Mouse (Mus musculus): Measurements from ENCODE around the gene Slc9a3r1.

The Slc9a3r1 gene

DNA sequence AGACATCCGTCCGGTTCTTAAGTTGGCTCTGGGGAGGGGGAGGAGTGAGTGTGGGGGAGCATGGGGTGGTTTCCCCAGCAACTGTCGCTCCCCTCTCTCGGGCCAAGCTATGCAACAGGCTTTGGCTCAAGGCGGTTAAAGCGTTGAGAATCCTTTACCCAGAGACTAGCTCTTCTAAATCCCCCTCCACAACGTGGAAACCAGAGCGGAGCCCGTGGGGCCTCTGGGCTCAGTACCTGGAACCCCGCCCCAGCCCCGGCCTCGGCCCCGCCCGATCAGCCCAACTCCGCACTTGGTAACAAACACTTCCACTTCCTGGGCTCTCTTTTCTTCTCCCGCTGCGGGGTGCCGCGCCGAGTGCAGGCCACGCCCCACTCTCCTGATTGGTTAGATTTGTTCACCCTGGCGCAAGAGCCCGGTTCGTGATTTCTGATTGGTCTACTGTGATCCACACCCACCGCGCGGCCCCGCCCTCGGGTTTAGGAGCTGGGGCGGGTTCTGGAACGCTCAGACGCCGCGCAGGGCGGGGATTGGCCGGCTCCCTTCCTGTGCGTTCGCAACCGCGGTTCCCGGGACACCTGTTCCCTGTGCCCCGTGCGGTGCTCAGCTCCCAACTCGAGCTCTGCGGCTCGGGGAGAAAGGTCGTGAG is at the start of gene Slc9a3r1:
Gene Slc9a3r1 (plus strand): TSS at position 510 of the 649 bp plus-strand sequence.
- peak; percentile 100 for DNase-seq (ENCODE audit: low read depth, low spot score)

DNA sequence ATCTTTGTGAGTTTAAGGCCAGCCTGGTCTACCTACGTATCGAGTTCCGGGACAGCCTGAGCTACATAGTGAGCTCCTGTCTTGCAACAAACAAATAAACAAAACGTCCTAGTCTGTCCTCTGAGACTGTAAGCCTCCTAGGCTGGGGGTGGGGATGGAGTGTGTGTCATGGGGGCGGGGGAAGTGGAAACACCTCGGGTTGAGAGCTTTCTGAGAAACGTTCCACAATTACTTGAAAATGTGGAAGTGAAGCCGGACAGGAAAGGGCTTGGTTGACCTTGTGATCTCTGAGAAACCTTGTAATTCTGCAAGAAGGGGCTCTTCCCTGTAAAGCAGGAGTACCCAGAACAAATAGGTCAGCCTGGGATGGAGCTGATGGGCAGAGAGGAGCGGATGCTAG is 43.7 kb upstream of the Slc9a3r1 start:
- DNase-seq (ENCODE audit: low read depth, low spot score), result no peak

DNA sequence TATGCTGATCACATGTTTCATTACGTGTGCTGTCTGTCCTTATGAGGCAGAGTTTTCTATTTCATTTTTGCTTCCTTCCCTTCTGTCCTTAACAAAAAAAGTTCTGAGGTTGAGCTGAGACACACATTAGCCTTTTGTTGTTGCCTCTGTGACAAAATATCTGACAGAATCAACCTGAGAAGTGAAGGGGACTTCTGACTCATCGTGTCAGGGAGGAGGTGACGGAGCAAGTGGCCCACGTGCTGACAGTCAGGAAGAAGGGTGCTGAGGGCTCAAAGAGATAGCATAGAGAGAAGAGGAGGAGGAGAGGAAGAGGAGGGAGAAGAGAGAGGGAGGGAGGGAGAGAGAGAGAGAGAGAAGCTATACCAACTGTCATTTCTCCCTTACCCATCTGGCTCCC is 34.7 kb upstream of the Slc9a3r1 start:
- no peak for DNase-seq (ENCODE audit: low read depth, low spot score)

DNA sequence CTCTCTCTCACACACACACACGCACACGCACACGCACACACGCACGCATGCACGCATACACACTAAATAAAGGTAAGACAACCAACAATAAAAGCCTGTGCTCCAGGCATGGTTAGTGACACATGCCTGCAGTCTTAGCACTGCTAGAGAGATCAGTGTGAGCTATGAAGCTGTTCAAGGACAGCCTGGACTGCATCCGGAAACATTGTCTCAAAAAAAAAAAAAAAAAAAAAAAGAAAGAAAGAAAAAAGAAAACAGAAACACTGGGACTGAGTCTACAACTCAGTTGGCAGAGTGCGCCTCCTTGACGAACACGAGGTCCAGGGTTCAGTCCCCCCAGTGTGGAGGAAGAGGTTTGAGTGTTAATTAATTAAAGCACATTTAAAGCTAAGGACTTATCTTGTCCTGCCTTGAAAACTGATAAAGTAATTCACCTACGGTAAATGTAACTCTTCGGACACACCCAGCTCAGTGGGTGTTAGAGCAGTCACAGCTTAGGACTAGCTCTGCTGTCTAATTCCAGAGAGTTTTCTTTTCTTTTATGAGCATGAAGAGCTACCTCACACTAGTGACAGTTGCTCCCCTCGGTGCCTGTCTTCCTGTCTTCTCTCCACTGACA is 33.5 kb upstream of the Slc9a3r1 start:
- no peak for DNase-seq (ENCODE audit: low read depth, low spot score)

DNA sequence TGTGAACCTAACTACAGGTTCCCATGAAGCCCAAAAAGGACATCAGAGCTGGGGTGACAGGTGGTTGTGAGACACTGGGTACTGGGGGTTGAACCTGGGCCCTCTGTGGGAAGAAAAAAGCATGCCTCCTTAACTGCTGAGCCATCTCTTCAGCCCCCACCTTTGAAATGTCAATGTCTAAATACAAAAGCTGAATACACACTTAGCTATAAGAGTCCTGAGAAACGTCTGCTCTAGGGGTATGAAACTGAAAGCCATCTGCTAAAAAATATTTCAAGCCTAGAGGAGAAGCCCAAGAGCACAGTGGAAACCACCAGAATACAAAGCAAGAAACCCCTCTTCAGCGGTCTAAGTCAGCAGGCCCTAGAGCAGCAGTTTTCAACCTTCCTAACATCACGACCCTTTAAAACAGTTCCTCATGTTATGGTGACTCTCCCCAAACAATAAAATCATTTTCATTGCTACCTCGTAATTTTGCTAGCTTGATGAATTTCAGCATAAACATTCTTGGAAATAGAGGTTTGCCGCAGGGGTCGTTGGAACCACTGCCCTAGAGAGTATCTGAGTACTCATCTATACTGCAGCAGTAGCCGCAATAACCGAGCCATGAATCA is 31.3 kb upstream of the Slc9a3r1 start:
- no peak for DNase-seq (ENCODE audit: low read depth, low spot score)

DNA sequence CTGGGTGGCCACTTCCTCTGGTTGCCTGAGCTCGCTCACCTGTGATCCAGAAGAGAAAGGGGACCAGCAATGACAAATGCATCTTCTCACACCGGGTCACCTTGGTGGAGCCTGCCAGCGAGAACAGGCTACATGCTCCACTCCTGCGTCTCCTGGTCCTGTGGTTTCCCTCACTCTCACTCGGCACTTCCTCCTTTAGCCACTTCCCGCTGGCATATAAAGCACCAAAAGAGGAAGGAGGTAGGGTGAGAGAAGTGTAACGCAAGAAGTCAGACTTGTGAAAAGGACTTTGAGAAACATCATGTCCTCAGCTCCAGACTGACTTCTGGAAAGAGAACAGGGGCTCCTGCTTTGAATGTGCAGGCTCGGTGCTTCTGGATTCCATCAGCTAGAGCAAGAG is 29.3 kb upstream of the Slc9a3r1 start, which contains the start of gene Cd300lf:
Gene Cd300lf (minus strand): TSS at position 193 of the 400 bp plus-strand sequence.
- no peak for DNase-seq (ENCODE audit: low read depth, low spot score)

DNA sequence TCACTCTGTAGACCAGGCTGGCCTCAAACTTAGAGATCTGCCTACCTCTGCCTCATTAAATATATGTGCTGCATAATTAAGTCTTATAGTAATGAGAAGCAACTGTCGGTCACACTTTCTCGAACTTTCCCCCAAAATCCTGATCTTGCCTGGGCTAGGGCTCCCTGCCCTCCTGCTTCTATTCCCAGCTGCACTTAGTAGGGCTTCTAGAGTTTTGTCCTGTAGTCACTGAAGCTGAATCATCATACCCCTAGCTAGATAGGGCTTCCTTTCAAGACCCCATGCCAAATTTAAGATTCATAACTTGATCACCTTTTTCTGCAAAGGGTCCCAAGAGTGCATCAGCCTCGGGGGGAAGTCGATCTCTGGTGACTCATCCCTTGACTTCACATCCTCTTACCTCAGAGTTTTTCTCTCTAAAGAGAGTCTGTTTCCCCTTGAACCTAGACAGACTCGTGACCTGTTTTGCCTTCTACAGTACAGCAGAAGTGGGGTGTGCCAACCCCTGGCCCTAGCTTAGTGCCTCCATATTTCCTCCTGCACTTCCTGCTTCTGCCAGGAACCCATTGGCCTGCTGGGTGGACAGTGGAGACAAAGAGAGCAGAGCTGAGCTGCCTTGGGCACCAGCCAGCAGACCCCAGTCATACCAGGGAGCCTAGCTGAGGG is 24.4 kb upstream of the Slc9a3r1 start:
- no peak for DNase-seq (ENCODE audit: low read depth, low spot score)

DNA sequence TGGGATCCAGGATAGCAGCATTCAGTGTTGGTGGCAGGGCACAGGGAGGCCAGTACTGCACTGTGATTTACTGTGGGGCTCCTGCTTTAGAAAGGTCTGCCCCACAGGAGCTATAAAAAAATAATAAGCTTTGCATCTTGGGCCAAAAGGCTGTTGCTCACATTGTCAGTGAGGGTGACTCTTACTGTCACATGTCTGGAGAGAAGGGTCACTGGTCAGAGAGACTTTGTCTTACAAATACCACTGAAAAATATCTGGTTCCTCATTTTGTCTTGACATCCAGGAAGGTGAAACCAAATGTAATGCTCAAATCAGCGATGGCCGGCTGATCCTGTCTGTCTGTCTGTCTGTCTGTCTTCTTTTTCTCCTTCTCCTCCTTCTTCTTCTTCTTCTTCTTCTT is 21.2 kb upstream of the Slc9a3r1 start:
- DNase-seq (ENCODE audit: low read depth, low spot score), result no peak

DNA sequence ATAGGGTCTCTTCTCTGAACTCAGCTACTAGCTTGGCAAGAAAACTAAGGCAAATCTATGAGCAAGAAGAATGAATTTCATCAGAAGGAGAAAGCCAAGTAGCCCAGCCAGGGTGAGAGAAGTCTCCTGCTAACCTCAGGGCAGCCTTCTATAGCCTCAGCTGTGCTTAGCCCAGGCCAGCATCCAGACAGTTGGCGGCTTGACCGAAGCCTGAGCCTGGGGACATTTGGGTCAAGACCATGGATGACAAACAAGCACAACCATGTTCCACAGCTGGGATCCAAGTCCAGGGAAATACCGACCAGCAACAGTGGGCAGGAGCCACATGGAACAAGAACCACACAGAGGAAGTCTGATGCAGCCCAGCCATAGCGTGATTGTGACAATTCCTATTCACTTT is 15.3 kb upstream of the Slc9a3r1 start:
- no peak for DNase-seq (ENCODE audit: low read depth, low spot score)

DNA sequence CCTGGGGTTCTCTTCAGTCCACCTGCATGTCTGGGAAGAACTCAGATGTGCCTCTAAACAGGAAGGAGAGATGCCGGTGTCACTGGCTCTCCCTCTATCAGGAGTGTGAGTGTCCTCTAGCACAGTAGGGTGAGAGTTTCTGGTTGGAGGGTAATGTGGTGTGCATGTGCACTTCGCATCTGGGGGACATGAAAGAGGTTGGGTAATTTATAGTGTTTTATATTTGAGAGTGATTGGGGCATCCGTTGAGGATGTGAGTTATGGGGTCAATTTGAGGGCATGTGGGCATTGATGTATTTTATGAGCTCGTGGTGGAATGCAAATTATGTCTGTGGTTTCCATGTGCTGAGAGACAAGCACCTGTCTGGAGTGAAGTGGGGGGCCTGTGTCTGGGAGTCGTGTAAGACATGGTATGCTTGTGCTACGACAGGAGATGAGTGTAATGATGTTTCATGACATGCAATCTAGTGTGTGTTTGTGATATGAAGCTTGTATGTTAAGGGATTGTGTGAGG is 12.3 kb upstream of the Slc9a3r1 start:
- no peak for DNase-seq (ENCODE audit: low read depth, low spot score)

DNA sequence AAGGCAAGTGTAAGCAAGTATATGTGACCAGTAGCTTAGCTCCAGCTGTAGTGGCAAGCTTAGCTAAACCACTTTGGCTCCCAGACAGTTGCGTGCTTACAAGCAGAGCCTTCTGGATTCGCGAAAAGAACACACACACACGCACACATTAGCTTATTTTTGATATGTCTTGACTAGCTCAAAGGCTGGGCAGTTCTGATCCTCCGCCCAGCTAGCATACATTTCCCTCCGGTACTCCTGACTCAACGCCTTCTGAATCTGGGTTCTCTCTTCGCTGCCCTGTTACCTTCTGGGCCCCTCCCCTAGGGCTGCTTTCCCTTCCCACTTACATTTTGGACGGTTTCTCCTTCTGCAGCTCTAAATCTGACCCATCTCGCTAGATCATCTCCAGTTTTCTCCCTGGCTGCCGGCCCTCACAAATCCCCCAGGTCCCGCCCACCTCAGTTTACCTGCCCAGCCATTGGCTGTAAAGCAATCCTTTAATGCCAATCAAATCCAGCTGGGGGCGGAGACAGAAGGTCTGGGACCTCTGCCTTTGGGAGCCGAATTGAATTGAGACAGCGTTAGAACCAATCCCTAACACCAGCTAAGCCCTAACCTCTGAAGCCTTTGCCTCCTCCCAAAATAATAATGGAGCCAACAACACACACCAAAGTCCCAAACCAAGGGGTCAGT is 11.2 kb upstream of the Slc9a3r1 start:
- peak; percentile 71 for DNase-seq (ENCODE audit: low read depth, low spot score)

DNA sequence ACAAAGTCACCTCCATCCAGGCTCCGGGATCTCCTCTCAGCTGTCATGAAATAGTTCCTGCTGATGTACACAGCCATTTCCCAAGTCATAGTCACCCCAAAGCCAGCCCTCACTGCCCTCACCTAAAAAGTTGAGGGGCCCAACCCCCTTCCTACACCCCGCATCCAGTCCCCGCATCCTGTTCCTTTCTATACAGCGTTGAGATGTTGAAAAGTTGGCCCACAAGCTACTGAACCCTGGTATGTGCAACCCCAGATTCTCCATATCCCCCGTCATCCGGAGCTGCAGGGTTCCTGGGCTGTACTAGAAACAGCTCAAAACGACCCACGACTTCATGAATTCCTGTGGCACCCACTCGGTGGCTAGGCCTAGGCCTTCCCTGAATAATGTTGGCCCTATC is 10.1 kb upstream of the Slc9a3r1 start:
- no peak for DNase-seq (ENCODE audit: low read depth, low spot score)

DNA sequence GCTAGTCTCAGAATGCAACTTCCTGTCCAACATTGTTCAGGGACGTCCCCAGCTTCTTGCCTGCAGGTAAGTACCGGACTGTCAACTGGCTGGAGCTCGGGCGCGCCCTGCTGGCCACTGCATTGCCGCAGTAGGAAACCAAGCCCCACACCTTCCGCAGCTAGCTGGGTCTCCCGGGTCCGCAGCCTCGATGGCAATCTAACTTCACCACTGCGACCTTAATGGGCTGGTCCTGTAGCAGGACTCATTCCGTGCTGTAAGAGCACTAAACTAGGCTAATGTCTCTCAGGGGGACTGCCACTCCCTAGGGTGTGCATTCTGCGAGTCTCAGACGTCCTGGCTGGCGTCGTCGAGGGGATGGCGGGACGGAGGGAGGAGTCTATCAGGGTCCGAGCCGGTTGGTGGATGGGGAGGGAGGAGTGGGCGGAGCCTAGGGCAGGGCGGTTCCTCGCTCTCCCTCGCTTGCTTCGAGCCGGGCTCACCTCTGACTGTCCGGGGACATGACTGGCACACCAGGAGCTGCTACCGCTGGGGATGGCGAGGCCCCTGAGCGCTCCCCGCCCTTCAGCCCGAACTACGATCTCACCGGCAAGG is 9.3 kb upstream of the Slc9a3r1 start:
- peak; percentile 86 for DNase-seq (ENCODE audit: low read depth, low spot score)

DNA sequence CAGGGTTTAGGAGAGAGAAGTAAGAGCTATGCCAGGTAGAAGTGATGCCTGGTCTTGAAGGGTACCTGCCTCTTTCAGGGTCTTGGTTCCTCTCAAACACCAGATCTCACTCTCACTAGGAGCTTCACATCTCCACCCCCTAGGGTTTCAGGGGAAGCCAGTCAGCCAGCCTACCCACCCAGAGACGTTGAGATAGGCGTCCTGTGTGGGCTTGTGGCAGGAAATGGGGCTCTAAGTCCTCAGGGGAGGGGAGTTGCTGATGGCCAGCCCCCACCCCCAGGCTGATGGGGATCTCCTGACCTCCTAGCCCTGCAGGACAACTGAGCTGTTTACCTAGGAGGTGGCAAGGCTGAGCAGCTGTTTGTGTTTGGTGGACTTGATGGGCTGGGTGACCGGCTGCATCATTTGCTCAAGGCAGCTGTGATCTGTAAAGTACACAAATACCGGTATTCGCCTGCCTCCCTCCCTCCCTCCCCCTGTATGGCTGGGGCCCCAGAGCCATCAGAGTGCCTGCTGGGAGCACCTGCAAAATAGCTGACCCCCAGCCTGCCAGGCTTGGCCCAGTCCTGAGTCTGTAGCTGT is 8.0 kb upstream of the Slc9a3r1 start:
- no peak for DNase-seq (ENCODE audit: low read depth, low spot score)

DNA sequence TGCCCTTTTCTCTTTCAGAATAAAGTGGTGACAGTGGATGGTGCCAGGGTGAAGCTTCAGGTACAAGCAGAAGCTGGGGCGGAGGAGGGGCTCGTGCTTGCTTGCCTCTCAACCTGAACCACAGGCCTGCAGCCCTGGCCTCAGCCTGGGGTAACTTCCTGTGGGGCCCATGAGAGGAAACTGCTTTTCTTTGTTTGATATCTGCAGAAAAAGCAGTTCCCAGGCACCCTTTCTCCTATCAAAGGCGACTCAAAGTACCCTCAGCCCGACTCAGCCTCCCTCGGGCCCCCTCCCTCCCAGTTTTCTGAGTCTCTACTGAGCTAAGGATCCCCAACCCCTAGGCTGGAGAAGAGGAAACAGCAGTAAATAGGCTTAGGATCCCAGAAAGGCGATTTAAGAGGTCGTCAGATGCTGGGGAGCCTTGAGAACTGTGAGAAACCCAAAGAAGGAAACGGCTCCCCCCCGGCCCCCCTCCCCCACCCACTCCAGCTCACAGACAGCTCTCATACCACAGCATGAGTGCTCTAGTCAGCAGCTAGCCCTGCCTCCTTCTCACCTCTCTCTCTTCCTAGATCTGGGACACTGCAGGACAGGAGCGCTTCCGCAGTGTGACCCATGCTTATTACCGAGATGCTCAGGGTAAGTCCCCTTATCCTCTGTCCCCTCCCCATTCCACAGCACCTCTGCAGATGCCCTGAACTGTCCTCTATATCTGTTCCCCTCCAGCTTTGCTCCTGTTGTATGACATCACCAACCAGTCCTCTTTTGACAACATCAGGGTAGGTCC is 5.0 kb upstream of the Slc9a3r1 start:
- no peak for DNase-seq (ENCODE audit: low read depth, low spot score)

DNA sequence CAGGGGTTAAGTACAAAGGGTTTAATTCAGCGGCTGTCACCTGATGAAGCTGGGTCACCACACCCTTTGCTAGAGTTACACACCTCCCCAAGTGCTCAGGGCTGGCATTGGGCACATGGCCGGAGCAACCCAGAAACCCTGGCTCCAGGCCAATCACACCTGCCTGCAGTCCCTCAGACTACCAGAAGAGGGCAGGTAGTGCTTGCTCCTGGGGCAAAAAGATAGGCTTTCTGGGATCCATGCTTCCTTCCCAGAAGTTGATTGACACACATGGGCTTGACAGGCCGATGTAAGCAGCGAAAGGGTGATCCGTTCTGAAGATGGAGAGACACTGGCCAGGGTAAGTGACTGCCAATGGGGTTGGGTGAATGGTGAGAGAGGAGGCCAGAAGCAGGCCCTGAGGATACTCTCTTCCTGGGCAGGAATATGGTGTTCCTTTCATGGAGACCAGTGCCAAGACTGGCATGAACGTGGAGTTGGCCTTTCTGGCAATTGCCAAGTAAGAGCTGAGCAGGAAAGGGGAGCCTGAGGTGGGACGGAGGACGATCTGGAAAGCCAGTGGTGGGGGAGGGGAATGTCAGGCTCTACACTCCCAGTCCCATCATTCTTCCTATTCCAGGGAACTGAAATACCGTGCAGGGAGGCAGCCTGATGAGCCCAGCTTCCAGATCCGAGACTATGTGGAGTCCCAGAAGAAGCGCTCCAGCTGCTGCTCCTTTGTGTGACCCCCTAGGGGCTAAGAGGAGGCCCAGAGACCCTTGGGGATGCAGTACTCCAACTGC is 2.9 kb upstream of the Slc9a3r1 start:
- peak; percentile 67 for DNase-seq (ENCODE audit: low read depth, low spot score)

DNA sequence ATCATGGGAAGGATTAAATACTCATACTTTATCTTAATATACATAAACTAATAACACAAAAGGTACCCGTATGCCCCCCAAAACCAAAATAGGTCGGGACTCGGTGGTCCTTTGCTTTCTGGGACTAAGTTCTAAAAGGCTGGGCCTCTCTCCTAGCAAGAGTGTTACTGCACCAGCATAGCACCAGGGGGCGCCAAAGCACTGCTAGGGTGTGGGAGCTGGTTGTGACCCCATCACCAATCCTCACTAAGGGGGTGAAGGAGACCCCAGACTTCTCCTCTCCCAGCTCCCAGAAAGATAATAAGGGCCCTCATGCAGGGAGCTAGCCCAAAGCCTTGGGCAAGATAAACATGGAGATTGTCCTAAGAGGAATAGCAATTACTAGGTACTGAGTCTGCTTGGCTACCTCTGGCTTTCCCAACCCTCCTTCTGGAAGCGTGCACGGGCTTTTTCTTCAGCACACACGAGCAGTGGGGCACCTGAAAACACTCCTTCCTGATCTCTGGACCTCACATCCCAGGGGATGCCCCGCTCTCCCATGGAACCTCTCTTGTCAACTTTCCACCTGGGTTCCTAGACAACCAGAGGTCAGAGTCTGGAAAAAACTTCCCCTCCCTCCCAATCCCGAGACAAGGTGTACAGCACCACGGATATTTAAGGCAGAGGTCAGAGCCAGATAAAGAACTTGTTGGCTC is 2.1 kb upstream of the Slc9a3r1 start:
- no peak for DNase-seq (ENCODE audit: low read depth, low spot score)

DNA sequence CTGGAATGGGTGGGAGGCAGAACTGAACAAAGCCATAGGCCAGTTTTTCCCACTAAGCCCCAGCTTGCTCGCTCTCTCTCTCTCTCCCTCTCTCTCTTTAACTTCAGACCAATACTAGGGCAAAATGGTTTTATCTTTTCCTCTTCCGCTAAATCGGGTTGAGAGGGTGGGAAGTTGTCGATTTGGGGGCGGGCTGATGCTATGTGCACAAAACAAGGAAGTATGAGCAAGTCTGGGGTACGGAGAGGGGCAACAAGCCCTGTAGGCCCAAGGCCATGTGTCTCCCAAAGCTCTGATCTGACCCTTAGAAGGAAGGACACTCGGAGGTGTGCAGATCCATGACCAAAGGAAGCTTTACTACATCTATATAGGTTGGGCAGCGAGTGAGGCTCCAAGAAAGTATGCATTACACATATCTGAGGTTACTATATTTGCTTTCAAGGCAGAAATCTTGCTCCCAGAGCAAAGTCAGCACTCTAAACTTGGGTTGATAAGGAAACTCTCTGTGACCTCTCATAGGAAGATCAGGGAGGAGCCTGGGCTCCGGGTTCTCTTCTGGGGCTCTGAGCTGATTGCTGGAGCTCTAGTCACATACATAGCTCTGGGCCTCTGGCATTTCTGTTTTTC is 1.4 kb upstream of the Slc9a3r1 start:
- DNase-seq (ENCODE audit: low read depth, low spot score), result no peak
